20 mouse cellular contexts compared by ENCODE assay signal in genomic region chr10:20662951-20663350, GRCm38 (mm10).
A peak's percentile ranks its signal among the peaks of the same experiment; 100 is the strongest.
DNase-seq lines count a peak whose midpoint lies in the region; ATAC-seq lines count a peak whose summit lies in the region.
"Had no signal": no experiment of that assay in that cellular context is flagged by ENCODE, and none has a peak within 500 bp of the region (broad histone marks: within the 10 kb centered on the region; RNA-seq: fewer than 3 reads in every experiment).

No protein-coding gene starts in this region.

- 0 out of 2 replicates have a peak overlapping the region, but pooled peaks have one; percentile 8 for H3K4me2 ChIP-seq in kidney, embryonic 15.5 days
- H3K4me2 ChIP-seq: forebrain, embryonic 15.5 days; heart, embryonic 13.5 days; hindbrain, embryonic 13.5 days; stomach, embryonic 15.5 days had no signal

- H3K4me1 ChIP-seq in kidney, embryonic 15.5 days, result peaks cover 4% of the 10 kb centered on the region; the same call in 1 of the 2 replicates
- H3K4me1 ChIP-seq: hindbrain, embryonic 13.5 days had no signal

- peak; percentile 91 for DNase-seq in heart, adult 11 months
- DNase-seq in heart, postnatal 4 days, result no peak
- DNase-seq in c-Kit-positive CD71-negative TER-119-negative erythroid progenitor cells, embryonic 14.5 days (ENCODE audit: low read depth), result peak; percentile 14
- no peak for DNase-seq in thymus, postnatal 4 days
- no peak for DNase-seq in gastrocnemius, postnatal 25 days
- no peak for DNase-seq in thymus, postnatal 10 days (ENCODE audit: low spot score in 2 of 2)
- DNase-seq: cerebellum, postnatal 14 days; gastrocnemius, postnatal 10 days; lung, postnatal 4 days; right cerebral cortex, postnatal 14 days; thymus, postnatal 25 days had no signal

- H3K9me3 ChIP-seq in kidney, embryonic 15.5 days (replicated peaks), result no peaks in the 10 kb centered on the region
- H3K9me3 ChIP-seq: forebrain, embryonic 15.5 days; heart, embryonic 13.5 days; hindbrain, embryonic 13.5 days; limb, embryonic 10.5 days; stomach, embryonic 15.5 days had no signal

- H3K9ac ChIP-seq in kidney, embryonic 15.5 days, result no peak overlapping the region
- H3K9ac ChIP-seq: forebrain, embryonic 15.5 days; heart, embryonic 13.5 days; hindbrain, embryonic 13.5 days; liver, embryonic 14.5 days; stomach, embryonic 15.5 days had no signal

- WGBS in kidney, embryonic 15.5 days, result 60% methylated on average over 7 of the region's 7 CpGs

- no peak overlapping the region for H3K4me3 ChIP-seq in kidney, embryonic 15.5 days (replicated peaks)
- H3K4me3 ChIP-seq: forebrain, embryonic 15.5 days; heart, embryonic 13.5 days; hindbrain, embryonic 13.5 days; limb, embryonic 10.5 days; stomach, embryonic 15.5 days had no signal

- ATAC-seq in kidney, embryonic 15.5 days (replicated peaks; ENCODE audit: low FRiP score), result peak; percentile 84
- peak; percentile 86 for ATAC-seq in megakaryocyte progenitor cell, adult 5-6 weeks (replicated peaks; ENCODE audit: poor library complexity)
- ATAC-seq: forebrain, embryonic 15.5 days; intestine, postnatal 0 days had no signal

- H3K36me3 ChIP-seq in kidney, embryonic 15.5 days, result no peaks in the 10 kb centered on the region
- H3K36me3 ChIP-seq: forebrain, embryonic 15.5 days; heart, embryonic 13.5 days; hindbrain, embryonic 13.5 days; limb, embryonic 10.5 days; stomach, embryonic 15.5 days had no signal

- no peaks in the 10 kb centered on the region for H3K27me3 ChIP-seq in kidney, embryonic 15.5 days
- H3K27me3 ChIP-seq: forebrain, embryonic 15.5 days; heart, embryonic 13.5 days; hindbrain, embryonic 13.5 days; stomach, embryonic 15.5 days had no signal

- no peak overlapping the region for H3K27ac ChIP-seq in kidney, embryonic 15.5 days
- H3K27ac ChIP-seq: forebrain, embryonic 15.5 days; heart, embryonic 13.5 days; hindbrain, embryonic 13.5 days; limb, embryonic 10.5 days; liver, embryonic 14.5 days; stomach, embryonic 15.5 days had no signal

Comparison
In these comparisons a context has a peak if more than half of its experiments do, and no peak if none do; other contexts are left out.
1. DNase-seq: peak in heart, adult 11 months (single experiment) and c-Kit-positive CD71-negative TER-119-negative erythroid progenitor cells, embryonic 14.5 days (single experiment); none in heart, postnatal 4 days (single experiment), thymus, postnatal 4 days (single experiment), gastrocnemius, postnatal 25 days (single experiment) and thymus, postnatal 10 days (0 of 2).